Mouse (Mus musculus) neural tube, embryonic 12.5 days (tissue): ENCODE results near the gene Cd177. TPM values are rescaled to one million over a fixed set of nuclear protein-coding genes. Genes with fewer than 3 reads are reported as not detected.
"Not testable (repeated sequence)": the region's sequence is repeated elsewhere in the genome, so short reads cannot be mapped to it uniquely, and the experiment has no call there.

ENCODE experiments used
- ATAC-seq: fragments of 200-750 bp; cut with Nextera tagmentation; 2 replicates; pipeline ENCODE4 v1.8.0; 2017; ENCODE audit warnings: low read depth, mild to moderate bottlenecking, moderate TSS enrichment, moderate library complexity; ENCODE audit not compliant: low FRiP score
- H3K27ac ChIP-seq: fragments of 300-500 bp; sonication (generic); 2 replicates; pipeline ENCODE4 v1.5.1; 2016
- H3K27me3 ChIP-seq: fragments of 300-500 bp; sonication (generic); replicated peaks from 2 replicates; pipeline ENCODE4 v1.6.1; 2016; ENCODE audit warnings: mild to moderate bottlenecking
- H3K36me3 ChIP-seq: fragments of 300-500 bp; sonication (generic); 2 replicates; pipeline ENCODE4 v1.6.1; 2016; ENCODE audit warnings: mild to moderate bottlenecking
- H3K4me1 ChIP-seq: fragments of 300-500 bp; sonication (generic); 2 replicates; pipeline ENCODE4 v1.6.1; 2016
- H3K4me2 ChIP-seq: fragments of 300-500 bp; sonication (generic); replicated peaks from 2 replicates; pipeline ENCODE4 v1.6.1; 2016; ENCODE audit warnings: mild to moderate bottlenecking
- H3K4me3 ChIP-seq: fragments of 300-500 bp; sonication (generic); 2 replicates; pipeline ENCODE4 v1.5.1; 2016
- H3K9ac ChIP-seq: fragments of 300-500 bp; sonication (generic); 2 replicates; pipeline ENCODE4 v1.6.1; 2016; ENCODE audit warnings: mild to moderate bottlenecking
- H3K9me3 ChIP-seq: fragments of 300-500 bp; sonication (generic); 2 replicates; pipeline ENCODE4 v1.6.1; 2016; ENCODE audit warnings: mild to moderate bottlenecking
- WGBS: fragments of 180-500 bp; shearing (Covaris S2); methylation state at CpG from one replicate; pipeline ENCODE4 v1.1.7; 2016; 5-methylcytosine and 5-hydroxymethylcytosine counted together
- polyA plus RNA-seq: library from polyadenylated mRNA; unstranded; fragments of >200 nt; fragmentation: Nextera tagmentation; extraction: Ambion mirVana; gene quantifications from 2 replicates; pipeline ENCODE4 v1.2.1, GENCODE M21; 2016

Gene Cd177
- polyA plus RNA-seq, 1 experiment from 2014 or later = not detected

- Histone ChIP-seq H3K9ac (no peak overlapping the region), H3K4me3 (no peak overlapping the region), H3K27ac (no peak overlapping the region), H3K27me3 (no peaks in the 10 kb centered on the region), H3K9me3 (no peaks in the 10 kb centered on the region), H3K4me2 (no peak overlapping the region), H3K36me3 (no peaks in the 10 kb centered on the region), H3K4me1 (no peaks in the 10 kb centered on the region)
- whole genome bisulfite sequencing = 74% methylated on average over 2 of the region's 2 CpGs
- no peak for ATAC-seq
These were observed 8.5 kb downstream of the Cd177 start for GRCm38 (mm10) chr7:24751610-24752009.

- Histone ChIP-seq H3K27me3 (no peaks in the 10 kb centered on the region), H3K9me3 (no peaks in the 10 kb centered on the region), H3K9ac (no peak overlapping the region), H3K36me3 (no peaks in the 10 kb centered on the region), H3K4me3 (no peak overlapping the region), H3K4me1 (no peaks in the 10 kb centered on the region), H3K27ac (no peak overlapping the region), H3K4me2 (no peak overlapping the region)
- WGBS = 66% methylated on average over 4 of the region's 4 CpGs
- no peak for ATAC-seq
These were observed 9.4 kb downstream of the Cd177 start for GRCm38 (mm10) chr7:24750695-24751094.

GRCm38 (mm10) chr7:24735970-24736670, 24.0 kb downstream of the Cd177 start:
- Histone ChIP-seq H3K4me2 (peak overlapping the region; percentile 43), H3K27me3 (no peaks in the 10 kb centered on the region), H3K4me3 (no peak overlapping the region), H3K9ac (no peak overlapping the region), H3K9me3 (no peaks in the 10 kb centered on the region; the same call in 1 of the 2 replicates), H3K27ac (no peak overlapping the region), H3K36me3 (no peaks in the 10 kb centered on the region), H3K4me1 (no peaks in the 10 kb centered on the region)
- ATAC-seq = peak; percentile 66
- 18% methylated on average over 17 of the region's 17 CpGs for WGBS

- 90% methylated on average over 11 of the region's 11 CpGs for WGBS
These were observed 33.3 kb downstream of the Cd177 start, which contains the start of gene Gm4763 for GRCm38 (mm10) chr7:24726808-24727207. Gene Gm4763 (minus strand): TSS chr7:24726908.

GRCm38 (mm10) chr7:24715039-24715438, 45.1 kb downstream of the Cd177 start:
- Histone ChIP-seq H3K4me1 (no peaks in the 10 kb centered on the region), H3K27ac (no peak overlapping the region), H3K9me3 (no peaks in the 10 kb centered on the region), H3K27me3 (no peaks in the 10 kb centered on the region), H3K36me3 (no peaks in the 10 kb centered on the region), H3K4me2 (no peak overlapping the region), H3K9ac (no peak overlapping the region), H3K4me3 (no peak overlapping the region)
- ATAC-seq = no peak
- WGBS = 77% methylated on average over 6 of the region's 6 CpGs

More at GRCm38 (mm10) chr7:24726808-24727207, 33.3 kb downstream of the Cd177 start, which contains the start of gene Gm4763:
- not testable (repeated sequence) for H3K9me3 ChIP-seq, H3K27ac ChIP-seq, H3K4me2 ChIP-seq, H3K4me1 ChIP-seq, ATAC-seq, H3K4me3 ChIP-seq, H3K9ac ChIP-seq, H3K36me3 ChIP-seq, H3K27me3 ChIP-seq

- H3K4me2 ChIP-seq = no peak within 1 kb of the TSS
- H3K27me3 ChIP-seq = no peaks in the 10 kb centered on the region
- no peaks in the 10 kb centered on the region for H3K4me1 ChIP-seq
- H3K9me3 ChIP-seq = no peaks in the 10 kb centered on the region
- ATAC-seq = no peak
- H3K36me3 ChIP-seq = no peaks in the 10 kb centered on the region
- no peak within 1 kb of the TSS for H3K4me3 ChIP-seq
- H3K9ac ChIP-seq = no peak within 1 kb of the TSS
- no peak within 1 kb of the TSS for H3K27ac ChIP-seq
- WGBS = 94% methylated on average over 14 of the region's 14 CpGs
These were observed 51.2 kb downstream of the Cd177 start, which contains the start of gene BC049730 for GRCm38 (mm10) chr7:24708832-24709292. Gene BC049730 (plus strand): TSS chr7:24709242.

GRCm38 (mm10) chr7:24702841-24703240, 57.3 kb downstream of the Cd177 start:
- H3K4me1 ChIP-seq, H3K9me3 ChIP-seq, H3K36me3 ChIP-seq, H3K4me3 ChIP-seq, ATAC-seq, H3K9ac ChIP-seq, H3K27ac ChIP-seq, H3K4me2 ChIP-seq, H3K27me3 ChIP-seq: not testable (repeated sequence)
- 78% methylated on average over 9 of the region's 9 CpGs for WGBS

GRCm38 (mm10) chr7:24697891-24698290, 62.2 kb downstream of the Cd177 start:
- H3K27ac ChIP-seq, H3K36me3 ChIP-seq, H3K4me1 ChIP-seq, H3K9ac ChIP-seq, ATAC-seq, H3K4me3 ChIP-seq, H3K27me3 ChIP-seq, H3K4me2 ChIP-seq, H3K9me3 ChIP-seq: not testable (repeated sequence)
- 94% methylated on average over 4 of the region's 4 CpGs for WGBS

Other genes starting within 250 kb of the Cd177 start
- 1.2 and 1.5 TPM in 2 replicates for gene AC161166.1, start 247.9 kb downstream of the Cd177 start, polyA plus RNA-seq
- gene Irgq, start 229.6 kb downstream of the Cd177 start, polyA plus RNA-seq = 27.5 and 30.7 TPM in 2 replicates
- gene Pinlyp, start 214.2 kb downstream of the Cd177 start, polyA plus RNA-seq = not detected in 2 replicates
- gene Xrcc1, start 214.0 kb downstream of the Cd177 start, polyA plus RNA-seq = 83.4 and 89.8 TPM in 2 replicates
- gene Ethe1, start 172.8 kb downstream of the Cd177 start, polyA plus RNA-seq = 17.2 and 18.7 TPM in 2 replicates
- 4.3 and 4.5 TPM in 2 replicates for gene Zfp575, start 172.7 kb downstream of the Cd177 start, polyA plus RNA-seq
- gene Phldb3, start 149.5 kb downstream of the Cd177 start, polyA plus RNA-seq = not detected in 2 replicates
- gene Lypd3, start 123.8 kb downstream of the Cd177 start, polyA plus RNA-seq = 0.43 and 0.87 TPM in 2 replicates
- not detected in 2 replicates for gene Tex101, start 83.6 kb downstream of the Cd177 start, polyA plus RNA-seq
- not detected in 2 replicates for gene BC049730, start 51.1 kb downstream of the Cd177 start, polyA plus RNA-seq
- gene Gm4763, start 33.4 kb downstream of the Cd177 start, polyA plus RNA-seq = not detected in 2 replicates
- not detected in 2 replicates for gene Ceacam10, start 16.9 kb upstream of the Cd177 start, polyA plus RNA-seq
- gene Gm9844, start 101.9 kb upstream of the Cd177 start, polyA plus RNA-seq = 25.0 and 27.5 TPM in 2 replicates
- gene Lypd4, start 109.6 kb upstream of the Cd177 start, polyA plus RNA-seq = not detected in 2 replicates
- not detected in 2 replicates for gene Dmrtc2, start 109.7 kb upstream of the Cd177 start, polyA plus RNA-seq
- 1,340 and 1,344 TPM in 2 replicates for gene Rps19, start 124.1 kb upstream of the Cd177 start, polyA plus RNA-seq
- gene Cd79a, start 137.1 kb upstream of the Cd177 start, polyA plus RNA-seq = 0.13 and 0.32 TPM in 2 replicates
- 84.4 and 89.5 TPM in 2 replicates for gene Arhgef1, start 142.6 kb upstream of the Cd177 start, polyA plus RNA-seq
- gene Gm4881, start 184.2 kb upstream of the Cd177 start, polyA plus RNA-seq = 0.75 and 0.84 TPM in 2 replicates
- gene Rabac1, start 212.4 kb upstream of the Cd177 start, polyA plus RNA-seq = 151 and 154 TPM in 2 replicates
- 110 and 118 TPM in 2 replicates for gene Atp1a3, start 245.6 kb upstream of the Cd177 start, polyA plus RNA-seq